Mouse (Mus musculus) skeletal muscle tissue, adult 2 months (tissue): Measurements from ENCODE around the gene Nmt1.

Source experiments
- DNase-seq: peaks from one replicate; pipeline ENCODE4 v3.0.0-alpha.2; 2012; ENCODE audit warnings: low read depth, low spot score

Gene Nmt1

GRCm38 (mm10) chr11:103043982-103044381 lies 16.0 kb downstream of the Nmt1 start:
- no peak for DNase-seq

GRCm38 (mm10) chr11:103046286-103046685 lies 18.3 kb downstream of the Nmt1 start:
- DNase-seq = no peak

GRCm38 (mm10) chr11:103049611-103050010 lies 21.6 kb downstream of the Nmt1 start:
- no peak for DNase-seq

GRCm38 (mm10) chr11:103050153-103050552 lies 22.2 kb downstream of the Nmt1 start:
- DNase-seq = peak; percentile 74

GRCm38 (mm10) chr11:103051249-103051691 lies 23.3 kb downstream of the Nmt1 start:
- peak; percentile 88 for DNase-seq

- DNase-seq = no peak
These were observed 24.1 kb downstream of the Nmt1 start for GRCm38 (mm10) chr11:103052078-103052477.

- no peak for DNase-seq
These were observed 25.4 kb downstream of the Nmt1 start for GRCm38 (mm10) chr11:103053191-103054076.

- peak; percentile 71 for DNase-seq
These were observed 26.8 kb downstream of the Nmt1 start for GRCm38 (mm10) chr11:103054798-103055197.

- no peak for DNase-seq
These were observed 28.6 kb downstream of the Nmt1 start for GRCm38 (mm10) chr11:103056636-103057035.

- peak; percentile 89 for DNase-seq
These were observed 30.6 kb downstream of the Nmt1 start for GRCm38 (mm10) chr11:103058499-103059085.

- no peak for DNase-seq
These were observed 38.4 kb downstream of the Nmt1 start for GRCm38 (mm10) chr11:103066191-103067050.

- DNase-seq = no peak
These were observed 39.0 kb downstream of the Nmt1 start for GRCm38 (mm10) chr11:103067051-103067361.

- DNase-seq = peak; percentile 92
These were observed 39.5 kb downstream of the Nmt1 start for GRCm38 (mm10) chr11:103067457-103068001.

GRCm38 (mm10) chr11:103068272-103068671 lies 40.3 kb downstream of the Nmt1 start:
- no peak for DNase-seq

GRCm38 (mm10) chr11:103068884-103069283 lies 40.9 kb downstream of the Nmt1 start:
- DNase-seq = no peak

- DNase-seq = no peak
These were observed 41.7 kb downstream of the Nmt1 start for GRCm38 (mm10) chr11:103069731-103070130.

- DNase-seq = no peak
These were observed 42.4 kb downstream of the Nmt1 start for GRCm38 (mm10) chr11:103070322-103070880.

GRCm38 (mm10) chr11:103073671-103074070 lies 45.7 kb downstream of the Nmt1 start:
- DNase-seq = no peak

GRCm38 (mm10) chr11:103074121-103074650 lies 46.2 kb downstream of the Nmt1 start:
- DNase-seq = no peak

GRCm38 (mm10) chr11:103074796-103075323 lies 46.9 kb downstream of the Nmt1 start:
- DNase-seq = no peak

- no peak for DNase-seq
These were observed 48.0 kb downstream of the Nmt1 start for GRCm38 (mm10) chr11:103076010-103076409.
